Mouse (Mus musculus): ENCODE results near the gene Pbx4.

Pbx4 gene

DNA sequence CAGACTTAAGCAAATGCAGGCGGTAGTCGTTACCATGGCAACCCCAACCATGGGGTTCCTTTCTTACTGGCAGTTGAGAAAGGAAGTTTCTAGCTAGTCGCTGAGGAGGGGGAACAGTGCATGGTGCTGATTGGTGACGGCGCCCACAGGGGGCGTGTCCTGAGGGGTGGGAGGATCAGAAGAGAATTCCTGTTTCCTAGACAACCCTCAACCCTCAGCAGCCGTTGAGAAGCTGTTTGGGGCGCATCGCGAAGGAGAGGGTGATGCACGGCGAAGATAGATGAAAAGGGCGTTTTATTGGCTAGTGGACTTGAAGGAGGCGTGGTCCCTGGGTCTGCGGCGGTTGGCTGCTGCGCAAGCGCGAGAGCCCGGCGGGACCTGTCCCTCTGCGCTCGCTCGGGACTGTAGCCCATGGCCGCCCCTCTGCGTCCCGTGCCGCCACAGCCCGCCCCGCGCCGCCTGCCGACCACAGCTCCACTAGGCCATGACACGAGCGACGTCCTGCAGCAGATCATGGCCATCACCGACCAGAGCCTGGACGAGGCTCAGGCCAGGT is at the start of gene Pbx4:
Gene Pbx4 (plus strand): TSS at position 194 of the 556 bp plus-strand sequence.
- DNase-seq (ENCODE audit: inconsistent ontology term): peak; percentile 99

DNA sequence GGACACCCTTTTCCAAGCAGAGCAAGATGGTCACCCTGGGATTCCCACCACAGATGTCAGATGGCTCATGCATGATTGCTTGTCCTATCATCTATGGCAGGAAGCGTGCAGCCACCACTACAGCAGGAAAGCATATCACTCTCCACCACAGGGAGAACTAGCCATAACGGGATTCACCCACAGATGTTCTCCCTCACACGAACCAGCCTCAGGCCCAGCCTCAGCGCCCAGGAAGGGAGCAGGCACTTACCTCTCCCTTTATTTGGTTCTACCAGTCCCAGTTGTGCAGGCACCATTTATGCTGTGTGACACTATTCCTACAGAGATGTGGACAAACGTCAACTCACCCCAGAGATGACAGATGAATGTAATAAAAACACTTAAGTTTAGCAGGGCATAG is 43.2 kb upstream of the Pbx4 start:
- no peak for DNase-seq (ENCODE audit: inconsistent ontology term)

DNA sequence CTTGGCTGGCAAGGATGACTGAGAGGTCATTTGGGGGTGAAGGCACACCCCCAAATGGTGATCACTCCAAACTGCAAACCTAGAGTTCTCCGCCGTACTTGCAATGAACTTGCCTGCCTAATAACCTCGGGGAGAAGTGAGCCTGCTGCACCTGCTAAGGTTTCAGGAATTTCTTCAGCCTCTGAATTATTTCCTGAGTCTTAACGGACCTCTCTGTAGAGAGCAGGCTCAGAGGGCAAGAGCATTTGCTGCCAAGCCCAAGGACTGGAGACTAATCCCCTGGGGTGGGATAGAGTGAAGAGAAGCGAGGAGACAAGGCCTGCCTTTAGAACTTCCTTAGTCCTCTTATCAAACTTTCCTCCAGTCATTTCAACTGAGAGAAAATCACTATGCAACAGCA is 42.6 kb upstream of the Pbx4 start:
- no peak for DNase-seq (ENCODE audit: inconsistent ontology term)

DNA sequence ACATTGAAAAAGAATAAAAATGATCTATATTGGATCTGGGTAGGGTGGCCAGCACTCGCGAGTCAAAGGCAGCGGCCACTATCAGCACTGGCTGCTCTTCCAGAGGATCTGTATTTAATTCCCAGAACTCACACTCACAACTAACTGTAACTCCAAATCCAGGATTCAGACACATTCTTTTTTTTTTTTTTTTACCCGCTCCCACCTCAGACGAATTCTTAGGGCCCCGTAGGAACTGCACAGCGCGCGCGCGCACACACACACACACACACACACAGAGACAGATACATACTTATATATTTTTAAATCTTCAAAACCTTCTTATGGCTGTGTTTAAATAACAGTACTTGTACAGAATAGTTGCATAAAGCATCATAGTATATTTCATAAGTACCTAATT is 41.9 kb upstream of the Pbx4 start:
- DNase-seq (ENCODE audit: inconsistent ontology term): peak; percentile 13

DNA sequence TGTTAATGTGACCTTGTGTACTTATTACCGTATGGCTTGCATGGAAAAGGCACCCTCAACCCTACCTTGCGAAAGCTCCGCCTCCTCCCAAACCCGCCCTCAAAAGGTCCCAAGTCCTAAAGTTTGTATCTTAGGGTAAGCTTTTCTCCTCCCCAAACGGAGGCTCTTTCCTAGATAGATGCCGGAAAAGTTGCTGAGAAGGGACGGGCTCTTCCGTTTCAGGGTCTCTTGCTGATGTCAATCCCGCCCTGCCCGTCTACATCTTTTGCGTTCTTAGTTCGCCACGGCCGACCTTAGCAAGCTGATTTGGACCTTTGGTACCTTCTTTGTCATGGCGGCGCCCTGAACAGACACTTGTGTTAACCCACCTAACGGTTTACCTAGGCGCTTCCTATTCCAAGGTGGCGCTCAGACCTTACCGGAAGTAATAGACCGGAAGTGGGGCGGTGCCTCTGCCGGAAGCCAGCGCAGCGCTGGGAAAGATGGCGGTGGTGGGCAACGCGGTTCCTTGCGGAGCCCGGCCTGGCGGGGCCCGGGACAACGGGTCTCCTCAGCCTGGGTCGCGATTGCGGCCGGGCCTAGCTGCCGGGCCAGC is 41.4 kb upstream of the Pbx4 start, which contains the start of the genes Atp13a1 and Zfp866:
Gene Atp13a1 (plus strand): TSS at position 391 of the 595 bp plus-strand sequence.
Gene Zfp866 (minus strand): TSS at position 406 of the 595 bp plus-strand sequence.
- DNase-seq (ENCODE audit: inconsistent ontology term): peak; percentile 78

DNA sequence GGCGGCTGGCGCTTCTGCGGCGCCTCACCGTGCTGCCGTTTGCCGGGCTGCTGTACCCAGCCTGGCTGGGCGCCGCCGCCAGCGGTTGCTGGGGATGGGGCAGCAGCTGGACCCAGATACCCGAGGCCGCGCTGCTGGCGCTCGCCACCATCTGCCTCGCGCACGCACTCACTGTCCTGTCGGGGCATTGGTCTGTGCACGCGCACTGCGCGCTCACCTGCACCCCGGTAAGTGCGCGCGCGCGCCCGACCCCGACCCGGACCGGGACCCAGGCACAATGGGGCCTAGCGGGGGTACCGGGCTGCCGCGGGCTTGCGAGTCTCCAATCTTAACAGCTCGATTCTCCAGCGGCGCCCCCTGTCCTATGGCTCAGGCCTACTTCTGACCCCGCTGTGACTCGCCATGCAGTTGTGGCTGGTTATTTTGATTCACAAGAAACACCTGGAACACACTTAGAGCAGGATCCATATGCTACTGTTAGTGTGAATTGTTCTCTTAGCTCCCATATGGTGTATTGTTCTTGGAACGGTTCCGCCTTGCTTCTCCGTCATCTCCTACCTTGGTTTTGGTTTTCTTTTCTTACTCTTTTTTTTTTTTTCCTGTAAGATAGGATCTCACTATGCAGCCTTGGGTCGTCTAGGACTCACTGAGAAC is 40.7 kb upstream of the Pbx4 start:
- DNase-seq (ENCODE audit: inconsistent ontology term): peak; percentile 34

DNA sequence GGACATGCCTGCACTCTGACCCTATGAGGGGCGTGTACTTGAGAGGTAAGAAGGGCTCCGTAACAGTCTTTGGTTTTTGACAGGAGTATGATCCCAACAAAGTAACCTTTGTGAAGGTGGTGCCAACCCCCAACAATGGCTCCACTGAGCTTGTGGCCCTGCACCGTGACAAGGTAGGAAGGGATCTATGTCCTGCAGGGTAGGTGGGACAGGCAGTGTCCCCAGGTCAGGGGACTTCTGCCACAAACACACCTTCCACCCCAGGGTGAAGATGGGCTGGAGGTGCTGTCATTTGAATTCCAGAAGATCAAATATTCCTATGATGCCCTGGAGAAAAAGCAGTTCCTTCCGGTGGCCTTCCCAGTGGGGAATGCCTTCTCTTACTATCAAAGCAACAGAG is 38.6 kb upstream of the Pbx4 start:
- DNase-seq (ENCODE audit: inconsistent ontology term): no peak

DNA sequence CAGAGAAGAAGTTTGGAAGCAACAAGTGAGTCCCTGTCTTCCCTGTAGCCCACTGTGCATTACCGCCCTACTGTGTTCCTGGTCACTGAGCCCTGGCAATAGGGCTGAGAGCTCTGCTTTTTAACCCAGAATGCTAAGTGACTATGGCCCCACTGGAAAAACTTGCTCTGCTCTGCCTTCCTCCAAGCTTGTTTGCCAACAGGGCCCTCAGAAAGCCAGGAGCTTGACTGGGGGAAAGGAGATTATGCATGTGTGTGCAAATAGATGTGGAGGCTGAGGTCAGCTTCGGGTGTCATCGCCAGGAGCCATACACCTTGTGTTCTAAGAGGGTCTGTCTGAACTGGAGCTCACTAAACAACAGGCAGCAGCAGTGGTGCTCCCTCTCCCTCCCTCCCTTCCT is 38.2 kb upstream of the Pbx4 start:
- DNase-seq (ENCODE audit: inconsistent ontology term): no peak

DNA sequence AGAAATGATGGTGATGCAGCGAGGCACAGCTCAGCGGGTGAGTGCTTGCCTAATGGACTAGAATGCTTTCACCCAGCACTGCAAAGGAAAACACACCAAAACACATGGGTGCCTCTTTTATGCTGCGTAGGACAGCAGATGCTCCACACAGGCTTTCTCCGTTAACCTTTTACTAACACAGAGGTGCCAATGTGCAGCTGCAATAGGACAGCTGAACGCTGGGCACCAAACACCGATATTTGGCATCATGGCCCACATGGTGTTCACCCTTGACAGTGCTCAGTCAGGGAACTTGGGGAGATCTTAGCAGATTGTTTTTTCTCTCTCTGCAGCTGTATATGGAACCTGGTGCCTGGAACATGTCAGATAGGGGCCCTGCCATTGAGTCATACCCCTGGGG is 37.4 kb upstream of the Pbx4 start:
- no peak for DNase-seq (ENCODE audit: inconsistent ontology term)

DNA sequence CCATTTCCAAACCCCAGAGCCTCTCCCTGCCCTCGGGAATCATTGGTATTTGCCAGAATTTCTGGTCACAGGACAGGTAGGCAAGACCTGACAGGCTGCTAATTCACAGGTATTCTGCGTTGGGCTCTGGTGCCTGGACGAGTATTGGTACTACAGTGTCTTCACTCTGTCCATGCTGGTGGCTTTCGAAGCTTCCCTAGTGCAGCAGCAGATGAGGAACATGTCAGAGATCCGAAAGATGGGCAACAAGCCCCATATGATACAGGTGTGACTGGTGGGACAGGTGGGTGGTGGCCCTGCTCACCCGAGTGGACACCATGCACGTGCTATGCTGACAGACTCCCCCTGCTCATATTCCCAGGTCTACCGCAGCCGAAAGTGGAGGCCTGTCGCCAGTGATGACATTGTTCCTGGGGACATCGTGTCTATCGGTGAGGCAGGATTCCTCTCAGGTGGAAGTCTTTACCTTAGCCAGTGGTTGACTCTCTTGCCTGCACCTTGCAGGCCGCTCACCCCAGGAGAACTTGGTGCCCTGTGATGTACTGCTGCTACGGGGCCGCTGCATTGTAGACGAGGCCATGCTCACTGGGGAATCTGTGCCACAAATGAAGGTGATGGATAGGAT is 35.5 kb upstream of the Pbx4 start:
- no peak for DNase-seq (ENCODE audit: inconsistent ontology term)

DNA sequence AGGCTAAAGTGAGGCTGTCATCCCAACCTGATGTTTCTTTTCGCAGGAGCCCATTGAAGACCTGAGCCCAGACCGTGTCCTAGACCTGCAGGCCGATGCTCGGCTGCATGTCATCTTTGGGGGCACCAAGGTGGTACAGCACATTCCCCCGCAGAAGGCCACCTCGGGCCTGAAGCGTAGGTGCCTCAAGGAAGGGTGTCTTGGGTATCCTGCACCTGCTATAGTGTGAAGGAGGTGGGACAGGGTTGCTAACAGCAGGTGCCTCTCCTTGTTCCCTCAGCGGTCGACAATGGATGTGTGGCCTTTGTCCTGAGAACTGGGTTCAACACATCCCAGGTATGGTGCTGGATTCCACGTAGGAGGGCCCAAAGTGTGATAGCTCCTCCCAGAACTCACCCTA is 34.6 kb upstream of the Pbx4 start:
- DNase-seq (ENCODE audit: inconsistent ontology term): no peak

DNA sequence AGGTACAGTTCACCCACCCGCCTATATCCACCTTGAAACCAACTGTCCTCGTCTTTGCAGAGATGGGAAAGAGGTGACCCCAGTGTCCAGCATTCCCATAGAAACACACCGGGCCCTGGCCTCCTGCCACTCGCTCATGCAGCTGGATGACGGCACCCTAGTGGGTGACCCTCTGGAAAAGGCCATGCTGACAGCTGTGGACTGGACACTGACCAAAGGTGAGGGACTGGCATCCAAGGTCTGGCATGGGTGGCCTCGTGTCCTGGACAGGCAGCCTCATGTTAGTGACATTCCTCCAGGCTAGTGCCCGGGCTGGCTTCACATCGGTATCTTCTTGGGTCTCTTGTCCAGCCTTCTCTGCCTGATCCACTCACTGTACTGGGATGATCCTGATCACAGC is 33.0 kb upstream of the Pbx4 start:
- DNase-seq (ENCODE audit: inconsistent ontology term): no peak

DNA sequence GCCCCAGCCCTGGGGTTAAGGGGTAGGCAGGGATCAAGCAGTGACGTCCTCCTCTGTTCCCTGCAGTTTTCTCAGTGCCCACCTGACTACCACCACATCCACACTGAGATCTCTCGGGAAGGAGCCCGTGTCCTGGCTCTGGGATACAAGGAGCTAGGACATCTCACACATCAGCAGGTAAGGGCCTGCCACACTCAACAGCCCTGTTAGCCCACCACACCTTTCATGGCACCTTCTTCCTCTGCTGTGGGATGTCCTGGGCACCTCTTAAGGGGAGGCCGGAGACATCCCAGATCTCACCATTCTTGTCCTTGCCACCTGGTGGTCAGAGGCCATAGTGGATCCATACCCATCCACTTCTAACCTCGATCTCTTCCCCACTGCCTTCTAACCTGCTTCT is 32.3 kb upstream of the Pbx4 start:
- no peak for DNase-seq (ENCODE audit: inconsistent ontology term)

DNA sequence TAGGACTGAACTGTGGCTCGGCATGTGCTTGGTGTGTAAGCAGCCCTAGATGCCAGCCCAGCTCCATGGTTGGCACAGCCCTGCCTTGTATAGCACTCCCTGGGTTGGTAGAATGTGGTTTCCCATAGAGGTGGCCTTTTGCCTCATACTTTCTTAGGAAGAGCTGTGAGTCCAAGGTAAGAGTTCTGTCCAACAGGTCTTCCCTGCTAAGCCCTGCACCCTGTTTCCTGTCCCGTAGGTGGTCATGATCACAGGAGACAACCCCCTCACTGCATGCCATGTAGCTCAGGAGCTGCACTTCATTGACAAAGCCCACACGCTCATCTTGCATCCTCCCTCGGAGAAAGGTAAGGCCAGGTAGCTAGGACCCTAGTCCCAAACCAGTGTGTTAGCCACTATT is 30.5 kb upstream of the Pbx4 start:
- no peak for DNase-seq (ENCODE audit: inconsistent ontology term)

DNA sequence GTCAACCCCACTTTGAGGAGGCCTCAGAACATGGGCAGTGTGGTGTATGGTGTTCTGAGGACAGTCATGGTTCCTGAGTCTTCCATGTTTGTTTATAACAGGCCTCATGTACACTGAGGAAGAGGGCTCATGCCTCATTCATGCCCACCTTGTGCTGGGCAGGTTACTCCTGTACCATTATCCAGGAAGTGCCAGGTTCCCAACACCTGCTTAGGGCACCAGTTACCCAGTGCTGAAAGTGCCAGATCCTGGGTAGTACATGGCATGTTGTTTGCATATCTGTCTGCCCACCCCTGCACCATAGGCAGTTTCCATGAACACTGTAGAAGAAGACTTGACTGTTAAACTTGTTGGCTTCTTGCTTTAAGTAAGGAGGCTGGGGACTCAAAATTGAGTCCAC is 30.1 kb upstream of the Pbx4 start:
- no peak for DNase-seq (ENCODE audit: inconsistent ontology term)

DNA sequence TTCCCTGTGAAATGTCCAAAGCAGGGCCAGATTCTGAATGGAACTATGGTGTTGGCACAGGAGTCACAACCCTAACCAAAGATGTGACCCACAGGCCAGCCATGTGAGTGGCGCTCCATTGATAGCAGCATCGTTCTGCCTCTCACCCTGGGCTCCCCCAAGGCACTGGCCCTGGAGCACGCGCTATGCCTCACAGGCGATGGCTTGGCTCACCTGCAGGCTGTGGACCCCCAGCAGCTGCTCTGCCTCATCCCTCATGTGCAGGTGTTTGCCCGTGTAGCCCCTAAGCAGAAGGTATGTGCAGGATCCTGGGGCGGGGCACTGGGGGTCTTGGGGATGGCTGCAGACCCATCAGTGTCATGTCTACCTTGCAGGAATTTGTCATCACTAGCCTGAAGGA is 28.9 kb upstream of the Pbx4 start:
- DNase-seq (ENCODE audit: inconsistent ontology term): no peak

DNA sequence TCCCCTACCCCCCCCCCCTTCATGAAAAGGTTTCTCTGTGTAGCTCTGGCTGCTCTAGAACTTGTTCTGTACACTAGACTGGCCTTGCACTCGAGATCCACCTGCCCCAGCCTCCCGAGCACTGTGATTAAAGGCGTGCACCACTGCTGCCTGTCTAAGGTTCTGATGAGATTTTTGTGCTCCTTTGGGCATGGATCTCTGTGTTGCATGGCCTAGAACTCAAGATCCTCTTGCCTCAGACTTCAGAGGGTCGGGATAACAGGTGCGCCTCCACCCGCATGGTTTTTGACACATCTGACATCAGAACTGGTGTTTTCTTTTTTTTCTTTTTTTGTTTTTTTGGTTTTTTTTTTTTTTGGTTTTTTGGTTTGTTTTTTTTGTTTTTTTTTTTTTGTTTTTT is 27.8 kb upstream of the Pbx4 start:
- DNase-seq (ENCODE audit: inconsistent ontology term): no peak

DNA sequence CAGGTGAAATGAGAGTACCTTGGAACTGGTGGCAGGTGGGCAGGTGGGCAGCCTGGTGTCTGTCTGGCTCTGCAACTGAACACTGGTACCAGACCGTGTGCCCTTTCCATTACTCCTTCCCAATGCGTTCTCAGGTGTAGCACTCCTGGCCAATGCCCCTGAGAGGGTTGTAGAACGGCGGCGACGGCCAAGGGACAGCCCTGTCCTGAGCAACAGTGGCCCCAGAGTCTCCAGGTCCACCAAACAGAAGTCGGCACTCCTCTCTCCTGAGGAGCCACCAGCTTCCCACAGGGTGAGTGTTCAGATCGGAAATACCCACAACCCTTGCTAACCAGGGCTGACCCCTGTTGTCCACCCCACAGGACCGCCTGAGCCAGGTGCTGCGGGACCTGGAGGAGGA is 27.2 kb upstream of the Pbx4 start:
- no peak for DNase-seq (ENCODE audit: inconsistent ontology term)

DNA sequence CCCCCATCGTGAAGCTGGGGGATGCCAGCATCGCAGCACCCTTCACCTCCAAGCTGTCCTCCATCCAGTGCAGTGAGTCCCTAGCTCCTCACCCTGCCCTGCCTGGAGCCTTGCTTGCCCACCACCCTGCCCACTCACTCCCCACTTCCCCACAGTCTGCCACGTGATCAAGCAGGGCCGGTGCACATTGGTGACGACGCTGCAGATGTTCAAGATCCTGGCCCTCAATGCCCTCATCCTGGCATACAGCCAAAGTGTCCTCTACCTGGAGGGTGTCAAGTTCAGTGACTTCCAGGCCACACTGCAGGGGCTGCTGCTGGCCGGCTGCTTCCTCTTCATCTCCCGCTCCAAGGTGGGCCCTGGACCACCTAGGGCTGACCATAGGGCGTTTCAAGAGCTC is 26.8 kb upstream of the Pbx4 start:
- no peak for DNase-seq (ENCODE audit: inconsistent ontology term)

DNA sequence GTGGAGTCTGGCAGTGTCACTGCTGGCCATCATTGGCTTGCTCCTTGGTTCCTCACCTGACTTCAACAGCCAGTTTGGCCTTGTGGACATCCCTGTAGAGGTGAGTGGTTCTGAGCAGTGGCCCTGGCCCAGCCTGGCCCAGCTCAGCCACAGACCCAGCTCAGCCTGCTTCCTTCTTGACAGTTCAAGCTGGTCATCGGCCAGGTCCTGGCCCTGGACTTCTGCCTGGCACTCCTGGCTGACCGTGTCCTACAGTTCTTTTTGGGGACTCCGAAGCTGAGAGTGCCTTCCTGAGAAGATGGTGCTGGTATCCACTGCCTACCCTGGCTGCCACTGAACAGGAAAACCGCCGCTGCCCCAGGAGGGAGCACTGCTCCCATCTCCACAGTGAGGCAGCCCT is 25.1 kb upstream of the Pbx4 start:
- no peak for DNase-seq (ENCODE audit: inconsistent ontology term)

DNA sequence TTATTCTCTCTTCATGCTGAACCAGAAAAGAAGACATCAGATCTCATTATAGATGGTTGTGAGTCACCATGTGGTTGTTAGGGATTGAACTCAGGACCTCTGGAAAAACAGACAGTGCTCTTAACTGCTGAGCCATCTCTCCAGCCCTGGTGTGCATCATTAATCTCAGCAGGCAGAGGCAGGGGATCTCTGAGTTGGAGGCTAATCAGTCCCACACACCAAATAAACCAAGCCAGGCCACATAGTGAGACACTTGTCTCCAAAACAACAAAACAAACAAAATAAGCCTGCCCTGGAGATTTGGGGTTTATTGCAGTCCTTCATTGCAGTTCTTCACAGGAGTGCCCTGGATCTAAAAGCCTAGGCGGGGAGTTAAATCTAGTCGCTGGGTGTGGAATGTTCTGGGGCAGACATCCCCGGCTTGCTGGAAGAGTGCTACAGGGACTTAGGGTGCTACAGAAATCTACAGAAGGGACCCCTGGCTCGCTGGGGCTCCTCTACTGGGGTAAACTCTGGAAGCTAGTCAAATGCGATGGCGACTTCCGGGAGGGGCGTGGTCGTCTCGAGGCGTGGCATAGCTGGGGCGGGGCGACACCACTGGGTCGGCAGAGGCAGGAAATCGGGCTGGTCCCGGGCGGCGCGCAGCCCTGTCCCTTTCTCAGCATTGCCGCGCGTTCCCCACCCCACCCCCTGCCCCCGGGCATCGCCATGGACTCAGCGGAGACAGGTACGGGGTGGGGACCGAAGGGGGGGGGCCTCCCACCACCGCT is 24.0 kb upstream of the Pbx4 start, which contains the start of gene Gmip:
Gene Gmip (plus strand): TSS at position 586 of the 770 bp plus-strand sequence.
- DNase-seq (ENCODE audit: inconsistent ontology term): peak; percentile 60

DNA sequence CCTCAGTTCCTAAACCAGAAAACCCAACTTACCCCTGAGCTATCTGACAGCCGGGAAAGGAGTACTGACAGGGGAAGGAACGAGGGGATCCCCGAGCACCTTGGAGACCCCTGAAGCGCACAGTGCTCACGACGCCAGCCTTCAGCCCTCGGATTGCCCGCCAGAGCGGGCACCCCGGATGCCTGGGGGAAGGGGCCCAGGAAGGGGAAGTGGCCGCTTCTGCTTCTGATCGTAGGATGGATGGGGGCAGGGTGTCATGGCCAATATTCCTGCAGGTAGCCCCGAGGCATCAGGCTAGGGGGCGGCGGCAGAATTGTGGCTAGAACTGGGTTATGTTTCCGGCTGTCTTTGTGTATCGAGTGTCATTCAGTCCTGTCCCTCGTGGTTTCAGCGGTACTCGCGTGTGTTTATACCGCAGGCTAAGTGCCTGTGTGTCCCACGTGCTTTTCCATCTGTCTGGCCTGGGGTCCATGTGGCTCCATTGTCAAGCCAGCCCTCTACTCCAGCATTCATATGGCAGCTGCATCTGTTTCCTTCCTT is 23.4 kb upstream of the Pbx4 start:
- no peak for DNase-seq (ENCODE audit: inconsistent ontology term)

Data from Muller cell, postnatal 12 days (primary cell).